ENCODE assay signal across 20 mouse cellular contexts in the genomic region with DNA sequence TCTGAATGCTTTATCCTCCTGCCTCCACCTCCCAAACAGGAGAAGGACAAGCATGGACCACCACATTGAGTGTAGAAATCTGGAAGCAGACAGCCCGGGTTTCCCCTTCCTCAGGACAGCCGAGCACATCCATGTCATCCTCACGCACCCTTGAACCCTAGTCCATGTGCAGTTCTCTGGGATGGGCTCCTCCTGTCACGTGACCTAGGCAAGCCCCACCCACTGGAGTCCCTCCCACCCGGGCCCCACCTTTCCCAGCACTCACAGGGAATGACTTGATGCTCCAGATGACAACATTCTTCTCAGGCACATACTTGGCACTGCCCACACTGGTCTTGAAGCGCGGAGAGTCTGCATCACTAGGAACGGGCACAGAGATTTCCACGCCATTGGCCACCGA. TPM values are rescaled to one million over a fixed set of nuclear protein-coding genes. Genes with fewer than 3 reads are reported as not detected.
"Had no signal": no experiment of that assay in that cellular context is flagged by ENCODE, and none has a peak within 500 bp of the region (broad histone marks: within the 10 kb centered on the region; RNA-seq: fewer than 3 reads in every experiment).

No protein-coding gene starts in this region.

- H3K36me3 ChIP-seq: liver, embryonic 13.5 days; midbrain, embryonic 12.5 days; midbrain, embryonic 15.5 days; neural tube, embryonic 12.5 days; neural tube, embryonic 15.5 days had no signal

- H3K27ac ChIP-seq: kidney, embryonic 15.5 days; layer of hippocampus, adult 2 months; liver, embryonic 13.5 days; macrophage; midbrain, embryonic 12.5 days; midbrain, embryonic 15.5 days; neural tube, embryonic 12.5 days; neural tube, embryonic 15.5 days; stomach, embryonic 15.5 days had no signal

- H3K4me3 ChIP-seq: kidney, embryonic 15.5 days; layer of hippocampus, adult 2 months; liver, embryonic 13.5 days; midbrain, embryonic 12.5 days; midbrain, embryonic 15.5 days; neural tube, embryonic 12.5 days; neural tube, embryonic 15.5 days; stomach, embryonic 15.5 days had no signal

- H3K27me3 ChIP-seq: kidney, embryonic 15.5 days; liver, embryonic 13.5 days; midbrain, embryonic 12.5 days; midbrain, embryonic 15.5 days; neural tube, embryonic 12.5 days; neural tube, embryonic 15.5 days; stomach, embryonic 15.5 days had no signal

- H3K4me2 ChIP-seq: kidney, embryonic 15.5 days; liver, embryonic 13.5 days; midbrain, embryonic 12.5 days; midbrain, embryonic 15.5 days; neural tube, embryonic 12.5 days; neural tube, embryonic 15.5 days; stomach, embryonic 15.5 days had no signal

- DNase-seq: kidney, adult 2 months; kidney, postnatal 14 days; kidney, postnatal 4 days; layer of hippocampus, adult 9-11 months; liver, embryonic 13.5 days; lung, adult 2 months; lung, postnatal 14 days; right cerebral cortex, adult 18-20 months; right cerebral cortex, postnatal 14 days; right cerebral cortex, postnatal 4 days; thymus, adult 18-20 months; thymus, postnatal 4 days had no signal

- H3K9me3 ChIP-seq: kidney, embryonic 15.5 days; liver, embryonic 13.5 days; midbrain, embryonic 15.5 days; neural tube, embryonic 12.5 days; neural tube, embryonic 15.5 days; stomach, embryonic 15.5 days had no signal

- H3K9ac ChIP-seq: kidney, embryonic 15.5 days; liver, embryonic 13.5 days; midbrain, embryonic 12.5 days; midbrain, embryonic 15.5 days; neural tube, embryonic 12.5 days; neural tube, embryonic 15.5 days; stomach, embryonic 15.5 days had no signal

- H3K4me1 ChIP-seq: kidney, embryonic 15.5 days; liver, embryonic 13.5 days; midbrain, embryonic 12.5 days; midbrain, embryonic 15.5 days; neural tube, embryonic 12.5 days; neural tube, embryonic 15.5 days; stomach, embryonic 15.5 days had no signal

- ATAC-seq: midbrain, embryonic 15.5 days had no signal

RNA-seq across cellular contexts. Expression of gene Ap1m2, which starts 13.1 kb away (rescaled TPM):
- polyA plus RNA-seq: macrophage had no signal
